Mouse (Mus musculus) hindbrain, embryonic 13.5 days (tissue): ENCODE measurements around the gene Prdm16. TPM values are rescaled to one million over a fixed set of nuclear protein-coding genes. Genes with fewer than 3 reads are reported as not detected.
A peak's percentile ranks its signal among the peaks of the same experiment; 100 is the strongest.

Experiments used
- ATAC-seq: fragments of 200-750 bp; cut with Nextera tagmentation; 2 replicates; pipeline ENCODE4 v1.8.0; 2017; ENCODE audit warnings: moderate TSS enrichment; ENCODE audit not compliant: low FRiP score
- H3K27ac ChIP-seq: fragments of 300-500 bp; sonication (generic); 2 replicates; pipeline ENCODE4 v1.5.1; 2015; ENCODE audit warnings: inconsistent platforms, mild to moderate bottlenecking, moderate library complexity
- H3K27me3 ChIP-seq: fragments of 300-500 bp; sonication (generic); 2 replicates; pipeline ENCODE4 v1.6.1; 2015; ENCODE audit warnings: mild to moderate bottlenecking, inconsistent platforms
- H3K36me3 ChIP-seq: fragments of 300-500 bp; sonication (generic); 2 replicates; pipeline ENCODE4 v1.6.1; 2015; ENCODE audit warnings: mild to moderate bottlenecking, inconsistent platforms
- H3K4me1 ChIP-seq: fragments of 300-500 bp; sonication (generic); replicated peaks from 2 replicates; pipeline ENCODE4 v1.6.1; 2015; ENCODE audit warnings: inconsistent platforms
- H3K4me2 ChIP-seq: fragments of 300-500 bp; sonication (generic); 2 replicates; pipeline ENCODE4 v1.6.1; 2015; ENCODE audit warnings: inconsistent platforms, mild to moderate bottlenecking, moderate library complexity
- H3K4me3 ChIP-seq: fragments of 300-500 bp; sonication (generic); 2 replicates; pipeline ENCODE4 v1.5.1; 2015; ENCODE audit warnings: mild to moderate bottlenecking, inconsistent platforms
- H3K9ac ChIP-seq: fragments of 300-500 bp; sonication (generic); 2 replicates; pipeline ENCODE4 v1.6.1; 2015; ENCODE audit warnings: mild to moderate bottlenecking, inconsistent platforms
- H3K9me3 ChIP-seq: fragments of 300-500 bp; sonication (generic); 2 replicates; pipeline ENCODE4 v1.6.1; 2016; ENCODE audit warnings: inconsistent platforms
- WGBS: fragments of 180-500 bp; shearing (Covaris S2); methylation state at CpG from one replicate; pipeline ENCODE4 v1.1.7; 2015; 5-methylcytosine and 5-hydroxymethylcytosine counted together
- polyA plus RNA-seq: library from polyadenylated mRNA; unstranded; fragments of >200 nt; fragmentation: Nextera tagmentation; extraction: Ambion mirVana; gene quantifications from 2 replicates; pipeline ENCODE4 v1.2.1, GENCODE M21; 2015

The Prdm16 gene
- 16.1 and 17.2 TPM in 2 replicates for polyA plus RNA-seq

- Histone ChIP-seq H3K4me1 (peaks cover 42% of the 10 kb centered on the region), H3K4me3 (peak within 1 kb of the TSS; percentile 51), H3K9ac (peak within 1 kb of the TSS; percentile 77), H3K9me3 (no peaks in the 10 kb centered on the region), H3K36me3 (no peaks in the 10 kb centered on the region), H3K27ac (peak within 1 kb of the TSS; percentile 88), H3K4me2 (peak within 1 kb of the TSS; percentile 61), H3K27me3 (peaks cover 100% of the 10 kb centered on the region)
- WGBS: 0% methylated on average over 47 of the region's 47 CpGs
- peak; percentile 14; the same call in 1 of the 2 replicates for ATAC-seq
Observed at GRCm38 (mm10) chr4:154636721-154637311, at the start of gene Prdm16. TSS of gene Prdm16 (minus strand) at chr4:154636873.

GRCm38 (mm10) chr4:154683068-154683752 lies 46.5 kb upstream of the Prdm16 start:
- ATAC-seq: no peak
- Histone ChIP-seq H3K27me3 (peaks cover 34% of the 10 kb centered on the region), H3K4me2 (no peak overlapping the region), H3K4me1 (no peaks in the 10 kb centered on the region), H3K9ac (no peak overlapping the region), H3K27ac (no peak overlapping the region), H3K36me3 (no peaks in the 10 kb centered on the region), H3K4me3 (no peak overlapping the region), H3K9me3 (no peaks in the 10 kb centered on the region)
- WGBS: 83% methylated on average over 5 of the region's 5 CpGs

- H3K36me3 ChIP-seq: no peaks in the 10 kb centered on the region
- ATAC-seq: no peak
- no peaks in the 10 kb centered on the region for H3K4me1 ChIP-seq
- WGBS: 33% methylated on average over 14 of the region's 14 CpGs
- no peak overlapping the region for H3K4me2 ChIP-seq
- no peak overlapping the region for H3K4me3 ChIP-seq
- no peak overlapping the region for H3K27ac ChIP-seq
- H3K9me3 ChIP-seq: no peaks in the 10 kb centered on the region
- peaks cover 36% of the 10 kb centered on the region for H3K27me3 ChIP-seq
- H3K9ac ChIP-seq: no peak overlapping the region
Observed at GRCm38 (mm10) chr4:154682311-154682710, 45.6 kb upstream of the Prdm16 start.

GRCm38 (mm10) chr4:154675441-154676000 lies 38.8 kb upstream of the Prdm16 start:
- no peak overlapping the region for H3K9ac ChIP-seq
- H3K27ac ChIP-seq: 0 out of 2 replicates have a peak overlapping the region, but pooled peaks have one; percentile 9
- peaks cover 18% of the 10 kb centered on the region for H3K4me1 ChIP-seq
- WGBS: 55% methylated on average over 10 of the region's 10 CpGs
- no peaks in the 10 kb centered on the region for H3K36me3 ChIP-seq
- H3K9me3 ChIP-seq: no peaks in the 10 kb centered on the region
- ATAC-seq: no peak
- no peak overlapping the region for H3K4me2 ChIP-seq
- H3K4me3 ChIP-seq: no peak overlapping the region
- H3K27me3 ChIP-seq: peaks cover 70% of the 10 kb centered on the region

GRCm38 (mm10) chr4:154674966-154675365 lies 38.3 kb upstream of the Prdm16 start:
- H3K9me3 ChIP-seq: no peaks in the 10 kb centered on the region
- no peak overlapping the region for H3K4me3 ChIP-seq
- 26% methylated on average over 15 of the region's 15 CpGs for WGBS
- peaks cover 70% of the 10 kb centered on the region for H3K27me3 ChIP-seq
- no peaks in the 10 kb centered on the region for H3K36me3 ChIP-seq
- no peak overlapping the region for H3K27ac ChIP-seq
- peak overlapping the region; percentile 28 for H3K4me2 ChIP-seq
- peaks cover 18% of the 10 kb centered on the region for H3K4me1 ChIP-seq
- H3K9ac ChIP-seq: no peak overlapping the region
- no peak for ATAC-seq

GRCm38 (mm10) chr4:154674541-154674940 lies 37.9 kb upstream of the Prdm16 start:
- ATAC-seq: no peak
- H3K4me1 ChIP-seq: peaks cover 18% of the 10 kb centered on the region
- no peaks in the 10 kb centered on the region for H3K36me3 ChIP-seq
- H3K27ac ChIP-seq: no peak overlapping the region
- no peak overlapping the region for H3K4me3 ChIP-seq
- peak overlapping the region; percentile 28 for H3K4me2 ChIP-seq
- WGBS: 2% methylated on average over 12 of the region's 12 CpGs
- peaks cover 72% of the 10 kb centered on the region for H3K27me3 ChIP-seq
- H3K9me3 ChIP-seq: no peaks in the 10 kb centered on the region
- no peak overlapping the region for H3K9ac ChIP-seq

- peaks cover 18% of the 10 kb centered on the region for H3K4me1 ChIP-seq
- no peak overlapping the region for H3K4me3 ChIP-seq
- 82% methylated on average over 4 of the region's 4 CpGs for WGBS
- no peak overlapping the region for H3K4me2 ChIP-seq
- H3K27me3 ChIP-seq: peaks cover 72% of the 10 kb centered on the region
- no peak overlapping the region for H3K9ac ChIP-seq
- ATAC-seq: no peak
- H3K27ac ChIP-seq: no peak overlapping the region
- no peaks in the 10 kb centered on the region for H3K36me3 ChIP-seq
- H3K9me3 ChIP-seq: no peaks in the 10 kb centered on the region
Observed at GRCm38 (mm10) chr4:154673986-154674385, 37.3 kb upstream of the Prdm16 start.

GRCm38 (mm10) chr4:154672027-154672426 lies 35.4 kb upstream of the Prdm16 start:
- peaks cover 65% of the 10 kb centered on the region for H3K27me3 ChIP-seq
- no peak overlapping the region for H3K27ac ChIP-seq
- H3K9me3 ChIP-seq: no peaks in the 10 kb centered on the region
- H3K4me1 ChIP-seq: peaks cover 18% of the 10 kb centered on the region
- no peak overlapping the region for H3K4me3 ChIP-seq
- no peak overlapping the region for H3K4me2 ChIP-seq
- H3K9ac ChIP-seq: no peak overlapping the region
- no peaks in the 10 kb centered on the region for H3K36me3 ChIP-seq
- ATAC-seq: no peak
- WGBS: 71% methylated on average over 1 of the region's 1 CpGs

GRCm38 (mm10) chr4:154671232-154671912 lies 34.7 kb upstream of the Prdm16 start:
- no peak overlapping the region for H3K27ac ChIP-seq
- no peak overlapping the region for H3K9ac ChIP-seq
- no peaks in the 10 kb centered on the region for H3K36me3 ChIP-seq
- peaks cover 65% of the 10 kb centered on the region for H3K27me3 ChIP-seq
- no peaks in the 10 kb centered on the region for H3K9me3 ChIP-seq
- peaks cover 18% of the 10 kb centered on the region for H3K4me1 ChIP-seq
- WGBS: 73% methylated on average over 8 of the region's 8 CpGs
- H3K4me2 ChIP-seq: no peak overlapping the region
- H3K4me3 ChIP-seq: no peak overlapping the region
- no peak for ATAC-seq

GRCm38 (mm10) chr4:154667767-154668166 lies 31.1 kb upstream of the Prdm16 start, which contains the start of gene Actrt2:
TSS of gene Actrt2 (minus strand) at chr4:154667867.
- WGBS: 92% methylated on average over 2 of the region's 2 CpGs
- Histone ChIP-seq H3K9ac (no peak within 1 kb of the TSS), H3K4me3 (no peak within 1 kb of the TSS), H3K36me3 (no peaks in the 10 kb centered on the region), H3K4me2 (no peak within 1 kb of the TSS), H3K4me1 (peaks cover 4% of the 10 kb centered on the region; the same call in 1 of the 2 replicates), H3K27me3 (peaks cover 62% of the 10 kb centered on the region), H3K27ac (no peak within 1 kb of the TSS), H3K9me3 (no peaks in the 10 kb centered on the region)
- ATAC-seq: no peak

- Histone ChIP-seq H3K4me3 (no peak overlapping the region), H3K27me3 (peaks cover 55% of the 10 kb centered on the region), H3K4me1 (peaks cover 5% of the 10 kb centered on the region; the same call in 1 of the 2 replicates), H3K9ac (no peak overlapping the region), H3K4me2 (no peak overlapping the region), H3K36me3 (no peaks in the 10 kb centered on the region), H3K9me3 (no peaks in the 10 kb centered on the region), H3K27ac (no peak overlapping the region)
- WGBS: 73% methylated on average over 12 of the region's 12 CpGs
- ATAC-seq: no peak
Observed at GRCm38 (mm10) chr4:154662681-154663215, 26.1 kb upstream of the Prdm16 start.

GRCm38 (mm10) chr4:154661256-154661655 lies 24.6 kb upstream of the Prdm16 start:
- ATAC-seq: no peak
- 45% methylated on average over 6 of the region's 6 CpGs for WGBS
- H3K4me1 ChIP-seq: peaks cover 5% of the 10 kb centered on the region; the same call in 1 of the 2 replicates
- H3K9ac ChIP-seq: no peak overlapping the region
- no peak overlapping the region for H3K4me2 ChIP-seq
- no peaks in the 10 kb centered on the region for H3K36me3 ChIP-seq
- no peak overlapping the region for H3K27ac ChIP-seq
- H3K27me3 ChIP-seq: peaks cover 45% of the 10 kb centered on the region
- H3K9me3 ChIP-seq: no peaks in the 10 kb centered on the region
- H3K4me3 ChIP-seq: no peak overlapping the region
